Mouse (Mus musculus): ENCODE measurements around the gene Tmco5. TPM values are rescaled to one million over a fixed set of nuclear protein-coding genes. Genes with fewer than 3 reads are reported as not detected.
A peak's percentile ranks its signal among the peaks of the same experiment; 100 is the strongest.
"Not testable (repeated sequence)": the region's sequence is repeated elsewhere in the genome, so short reads cannot be mapped to it uniquely, and the experiment has no call there.

Gene Tmco5
- polyA plus RNA-seq, 1 experiment from 2014 or later = not detected

- no peak for ATAC-seq
- H3K4me3 ChIP-seq (replicated peaks; ENCODE audit: low read length) = no peak overlapping the region
- no peaks in the 10 kb centered on the region for H3K36me3 ChIP-seq (ENCODE audit: control insufficient read depth, insufficient read depth)
- H3K4me2 ChIP-seq (ENCODE audit: low read length) = no peak overlapping the region
- H3K9me3 ChIP-seq (ENCODE audit: control insufficient read depth, low read length) = no peaks in the 10 kb centered on the region
- no peak overlapping the region for H3K9ac ChIP-seq (replicated peaks; ENCODE audit: low read depth, low read length)
- 84% methylated on average over 4 of the region's 4 CpGs for WGBS
- H3K27ac ChIP-seq (ENCODE audit: low read length) = no peak overlapping the region
- H3K27me3 ChIP-seq (replicated peaks; ENCODE audit: control insufficient read depth, insufficient read depth, low read length) = no peaks in the 10 kb centered on the region
- H3K4me1 ChIP-seq (replicated peaks; ENCODE audit: control insufficient read depth, insufficient read depth, low read length) = no peaks in the 10 kb centered on the region
Measured at GRCm38 (mm10) chr2:116914636-116915035, 36.1 kb downstream of the Tmco5 start.

GRCm38 (mm10) chr2:116918598-116918997 is 40.1 kb downstream of the Tmco5 start:
- H3K4me1 ChIP-seq (replicated peaks; ENCODE audit: control insufficient read depth, insufficient read depth, low read length) = no peaks in the 10 kb centered on the region
- H3K27ac ChIP-seq (ENCODE audit: low read length) = no peak overlapping the region
- no peaks in the 10 kb centered on the region for H3K9me3 ChIP-seq (ENCODE audit: control insufficient read depth, low read length)
- H3K4me2 ChIP-seq (ENCODE audit: low read length) = no peak overlapping the region
- H3K9ac ChIP-seq (replicated peaks; ENCODE audit: low read depth, low read length) = no peak overlapping the region
- no peaks in the 10 kb centered on the region for H3K36me3 ChIP-seq (ENCODE audit: control insufficient read depth, insufficient read depth)
- no peaks in the 10 kb centered on the region for H3K27me3 ChIP-seq (replicated peaks; ENCODE audit: control insufficient read depth, insufficient read depth, low read length)
- H3K4me3 ChIP-seq (replicated peaks; ENCODE audit: low read length) = no peak overlapping the region
- ATAC-seq = no peak
- 82% methylated on average over 3 of the region's 3 CpGs for WGBS

- WGBS = 79% methylated on average over 9 of the region's 9 CpGs
- no peak for ATAC-seq
- Histone ChIP-seq H3K4me1 (replicated peaks; ENCODE audit: control insufficient read depth, insufficient read depth, low read length) (0 out of 2 replicates have a peak, but pooled peaks cover 2% of the 10 kb centered on the region), H3K27me3 (replicated peaks; ENCODE audit: control insufficient read depth, insufficient read depth, low read length) (no peaks in the 10 kb centered on the region), H3K36me3 (ENCODE audit: control insufficient read depth, insufficient read depth) (no peaks in the 10 kb centered on the region), H3K4me2 (ENCODE audit: low read length) (no peak overlapping the region), H3K27ac (ENCODE audit: low read length) (no peak overlapping the region), H3K4me3 (replicated peaks; ENCODE audit: low read length) (no peak overlapping the region), H3K9ac (replicated peaks; ENCODE audit: low read depth, low read length) (no peak overlapping the region), H3K9me3 (ENCODE audit: control insufficient read depth, low read length) (no peaks in the 10 kb centered on the region)
Measured at GRCm38 (mm10) chr2:116922580-116923500, 44.3 kb downstream of the Tmco5 start.

- WGBS = 88% methylated on average over 3 of the region's 3 CpGs
- no peak for ATAC-seq
Measured at GRCm38 (mm10) chr2:116923684-116924083, 45.2 kb downstream of the Tmco5 start.

GRCm38 (mm10) chr2:116924292-116924691 is 45.8 kb downstream of the Tmco5 start:
- ATAC-seq = no peak
- WGBS = 78% methylated on average over 7 of the region's 7 CpGs
- 0 out of 2 replicates have a peak, but pooled peaks cover 2% of the 10 kb centered on the region for H3K4me1 ChIP-seq (replicated peaks; ENCODE audit: control insufficient read depth, insufficient read depth, low read length)
- H3K9ac ChIP-seq (replicated peaks; ENCODE audit: low read depth, low read length) = no peak overlapping the region
- H3K27me3 ChIP-seq (replicated peaks; ENCODE audit: control insufficient read depth, insufficient read depth, low read length) = no peaks in the 10 kb centered on the region
- H3K36me3 ChIP-seq (ENCODE audit: control insufficient read depth, insufficient read depth) = no peaks in the 10 kb centered on the region
- H3K27ac ChIP-seq (ENCODE audit: low read length) = no peak overlapping the region
- H3K4me2 ChIP-seq (ENCODE audit: low read length) = no peak overlapping the region
- no peak overlapping the region for H3K4me3 ChIP-seq (replicated peaks; ENCODE audit: low read length)
- no peaks in the 10 kb centered on the region for H3K9me3 ChIP-seq (ENCODE audit: control insufficient read depth, low read length)

More at GRCm38 (mm10) chr2:116923684-116924083, 45.2 kb downstream of the Tmco5 start:
- no peaks in the 10 kb centered on the region for H3K36me3 ChIP-seq (ENCODE audit: control insufficient read depth, insufficient read depth)
- H3K9ac ChIP-seq (replicated peaks; ENCODE audit: low read depth, low read length) = no peak overlapping the region
- 0 out of 2 replicates have a peak, but pooled peaks cover 2% of the 10 kb centered on the region for H3K4me1 ChIP-seq (replicated peaks; ENCODE audit: control insufficient read depth, insufficient read depth, low read length)
- H3K4me3 ChIP-seq (replicated peaks; ENCODE audit: low read length) = no peak overlapping the region
- H3K27me3 ChIP-seq (replicated peaks; ENCODE audit: control insufficient read depth, insufficient read depth, low read length) = no peaks in the 10 kb centered on the region
- no peaks in the 10 kb centered on the region for H3K9me3 ChIP-seq (ENCODE audit: control insufficient read depth, low read length)
- no peak overlapping the region for H3K4me2 ChIP-seq (ENCODE audit: low read length)
- H3K27ac ChIP-seq (ENCODE audit: low read length) = no peak overlapping the region

GRCm38 (mm10) chr2:116925230-116925629 is 46.7 kb downstream of the Tmco5 start:
- WGBS = 56% methylated on average over 5 of the region's 5 CpGs
- ATAC-seq = peak; percentile 66; the same call in 1 of the 2 replicates
- Histone ChIP-seq H3K27me3 (replicated peaks; ENCODE audit: control insufficient read depth, insufficient read depth, low read length) (no peaks in the 10 kb centered on the region), H3K9me3 (ENCODE audit: control insufficient read depth, low read length) (no peaks in the 10 kb centered on the region), H3K27ac (ENCODE audit: low read length) (no peak overlapping the region), H3K9ac (replicated peaks; ENCODE audit: low read depth, low read length) (no peak overlapping the region), H3K4me1 (replicated peaks; ENCODE audit: control insufficient read depth, insufficient read depth, low read length) (0 out of 2 replicates have a peak, but pooled peaks cover 2% of the 10 kb centered on the region), H3K4me3 (replicated peaks; ENCODE audit: low read length) (no peak overlapping the region), H3K4me2 (ENCODE audit: low read length) (no peak overlapping the region), H3K36me3 (ENCODE audit: control insufficient read depth, insufficient read depth) (no peaks in the 10 kb centered on the region)

- H3K9ac ChIP-seq (replicated peaks; ENCODE audit: low read depth, low read length) = no peak overlapping the region
- H3K4me2 ChIP-seq (ENCODE audit: low read length) = no peak overlapping the region
- ATAC-seq = no peak
- no peaks in the 10 kb centered on the region for H3K27me3 ChIP-seq (replicated peaks; ENCODE audit: control insufficient read depth, insufficient read depth, low read length)
- H3K36me3 ChIP-seq (ENCODE audit: control insufficient read depth, insufficient read depth) = no peaks in the 10 kb centered on the region
- H3K9me3 ChIP-seq (ENCODE audit: control insufficient read depth, low read length) = no peaks in the 10 kb centered on the region
- H3K4me3 ChIP-seq (replicated peaks; ENCODE audit: low read length) = no peak overlapping the region
- no peak overlapping the region for H3K27ac ChIP-seq (ENCODE audit: low read length)
- H3K4me1 ChIP-seq (replicated peaks; ENCODE audit: control insufficient read depth, insufficient read depth, low read length) = no peaks in the 10 kb centered on the region
- 87% methylated on average over 7 of the region's 7 CpGs for WGBS
Measured at GRCm38 (mm10) chr2:116932218-116932617, 53.7 kb downstream of the Tmco5 start.

GRCm38 (mm10) chr2:116934236-116934635 is 55.7 kb downstream of the Tmco5 start:
- H3K27me3 ChIP-seq (replicated peaks; ENCODE audit: control insufficient read depth, insufficient read depth, low read length); ATAC-seq; H3K4me2 ChIP-seq (ENCODE audit: low read length); H3K4me3 ChIP-seq (replicated peaks; ENCODE audit: low read length); H3K9ac ChIP-seq (replicated peaks; ENCODE audit: low read depth, low read length); H3K9me3 ChIP-seq (ENCODE audit: control insufficient read depth, low read length); H3K27ac ChIP-seq (ENCODE audit: low read length); H3K4me1 ChIP-seq (replicated peaks; ENCODE audit: control insufficient read depth, insufficient read depth, low read length); H3K36me3 ChIP-seq (ENCODE audit: control insufficient read depth, insufficient read depth): not testable (repeated sequence)
- 89% methylated on average over 1 of the region's 1 CpGs for WGBS

- Histone ChIP-seq H3K36me3 (ENCODE audit: control insufficient read depth, insufficient read depth) (no peaks in the 10 kb centered on the region), H3K4me3 (replicated peaks; ENCODE audit: low read length) (no peak overlapping the region), H3K4me2 (ENCODE audit: low read length) (no peak overlapping the region), H3K4me1 (replicated peaks; ENCODE audit: control insufficient read depth, insufficient read depth, low read length) (no peaks in the 10 kb centered on the region), H3K27me3 (replicated peaks; ENCODE audit: control insufficient read depth, insufficient read depth, low read length) (no peaks in the 10 kb centered on the region), H3K27ac (ENCODE audit: low read length) (no peak overlapping the region), H3K9ac (replicated peaks; ENCODE audit: low read depth, low read length) (no peak overlapping the region), H3K9me3 (ENCODE audit: control insufficient read depth, low read length) (no peaks in the 10 kb centered on the region)
- no peak for ATAC-seq
Measured at GRCm38 (mm10) chr2:116934776-116935175, 56.3 kb downstream of the Tmco5 start.
